ENCODE assay signal across 21 mouse cellular contexts in the genomic region with DNA sequence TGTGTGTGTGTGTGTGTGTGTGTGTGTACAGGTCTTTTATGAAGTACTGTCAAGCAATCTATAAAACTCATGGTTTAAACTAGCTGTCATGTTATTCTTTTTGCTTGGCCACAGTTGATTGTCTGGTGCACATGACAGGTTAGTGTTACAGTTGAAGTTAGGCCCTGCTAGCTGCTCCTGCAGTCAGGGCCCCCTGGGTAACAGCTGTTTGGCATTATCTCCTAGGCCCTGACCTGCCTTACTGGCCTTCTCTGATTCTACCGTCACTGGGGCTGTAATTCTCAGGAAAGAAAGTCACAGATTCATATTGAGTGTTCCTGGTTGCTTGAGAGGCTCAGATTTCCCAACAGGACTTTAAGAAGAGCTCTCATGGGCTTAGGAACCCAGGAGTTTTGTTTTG. TPM values are rescaled to one million over a fixed set of nuclear protein-coding genes. Genes with fewer than 3 reads are reported as not detected.
DNase-seq lines count a peak whose midpoint lies in the region; ATAC-seq and TF ChIP-seq lines count a peak whose summit lies in the region.
"Had no signal": no experiment of that assay in that cellular context is flagged by ENCODE, and none has a peak within 500 bp of the region (broad histone marks: within the 10 kb centered on the region; RNA-seq: fewer than 3 reads in every experiment).

No protein-coding gene starts in this region.

- H3K4me1 ChIP-seq in heart, embryonic 12.5 days (replicated peaks) = peaks cover 30% of the 10 kb centered on the region
- peaks cover 16% of the 10 kb centered on the region for H3K4me1 ChIP-seq in lung, embryonic 16.5 days (replicated peaks; ENCODE audit: control insufficient read depth, insufficient read depth, low read length)
- no peaks in the 10 kb centered on the region for H3K4me1 ChIP-seq in embryonic facial prominence, embryonic 11.5 days (ENCODE audit: control insufficient read depth, insufficient read depth, low read length)

- WGBS in heart, embryonic 12.5 days = 43% methylated on average over 1 of the region's 1 CpGs
- 26% methylated on average over 1 of the region's 1 CpGs for WGBS in lung, embryonic 16.5 days
- WGBS in embryonic facial prominence, embryonic 11.5 days = 12% methylated on average over 1 of the region's 1 CpGs

- no peak overlapping the region for H3ac ChIP-seq in myocyte (ENCODE audit: control insufficient read depth, insufficient read length)

- no peaks in the 10 kb centered on the region for H3K27me3 ChIP-seq in heart, embryonic 12.5 days (replicated peaks)
- H3K27me3 ChIP-seq in lung, embryonic 16.5 days (ENCODE audit: control insufficient read depth, insufficient read depth, low read depth, low read length) = no peaks in the 10 kb centered on the region
- H3K27me3 ChIP-seq in embryonic facial prominence, embryonic 11.5 days (ENCODE audit: control insufficient read depth, insufficient read depth, low read length) = no peaks in the 10 kb centered on the region
- no peaks in the 10 kb centered on the region for H3K27me3 ChIP-seq in myocyte (ENCODE audit: control insufficient read depth, insufficient read depth, insufficient read length)
- H3K27me3 ChIP-seq: embryonic facial prominence, embryonic 13.5 days; forebrain, embryonic 12.5 days; heart, embryonic 15.5 days; hindbrain, embryonic 13.5 days had no signal

- H3K4me3 ChIP-seq in heart, embryonic 12.5 days = no peak overlapping the region
- no peak overlapping the region for H3K4me3 ChIP-seq in lung, embryonic 16.5 days (ENCODE audit: low read length)
- H3K4me3 ChIP-seq in embryonic facial prominence, embryonic 11.5 days (ENCODE audit: low read depth, low read length) = no peak overlapping the region
- no peak overlapping the region for H3K4me3 ChIP-seq in myocyte
- H3K4me3 ChIP-seq: embryonic facial prominence, embryonic 13.5 days; forebrain, embryonic 12.5 days; heart, embryonic 10.5 days; heart, embryonic 15.5 days; hindbrain, embryonic 13.5 days had no signal

- H3K79me2 ChIP-seq in myocyte (ENCODE audit: control insufficient read depth, insufficient read depth) = peaks cover 6% of the 10 kb centered on the region

- H3K36me3 ChIP-seq in heart, embryonic 12.5 days = peaks cover 37% of the 10 kb centered on the region
- H3K36me3 ChIP-seq in lung, embryonic 16.5 days (ENCODE audit: control insufficient read depth, insufficient read depth, low read length) = peaks cover 7% of the 10 kb centered on the region
- no peaks in the 10 kb centered on the region for H3K36me3 ChIP-seq in embryonic facial prominence, embryonic 11.5 days (replicated peaks; ENCODE audit: control insufficient read depth, insufficient read depth, low read depth, low read length)
- H3K36me3 ChIP-seq in myocyte (ENCODE audit: control insufficient read depth, insufficient read depth) = peaks cover 5% of the 10 kb centered on the region

- H3K4me2 ChIP-seq in heart, embryonic 12.5 days = no peak overlapping the region
- H3K4me2 ChIP-seq in lung, embryonic 16.5 days (ENCODE audit: low read depth, low read length) = no peak overlapping the region
- no peak overlapping the region for H3K4me2 ChIP-seq in embryonic facial prominence, embryonic 11.5 days (ENCODE audit: low read depth, low read length)
- no peak overlapping the region for H3K4me2 ChIP-seq in myocyte (ENCODE audit: low read depth)
- H3K4me2 ChIP-seq: embryonic facial prominence, embryonic 13.5 days; forebrain, embryonic 12.5 days; heart, embryonic 15.5 days; hindbrain, embryonic 13.5 days had no signal

- no peaks in the 10 kb centered on the region for H3K9me3 ChIP-seq in heart, embryonic 12.5 days (replicated peaks)
- no peaks in the 10 kb centered on the region for H3K9me3 ChIP-seq in lung, embryonic 16.5 days (ENCODE audit: control insufficient read depth, low read length)
- no peaks in the 10 kb centered on the region for H3K9me3 ChIP-seq in embryonic facial prominence, embryonic 11.5 days (replicated peaks; ENCODE audit: control insufficient read depth, low read length)
- H3K9me3 ChIP-seq: embryonic facial prominence, embryonic 13.5 days; forebrain, embryonic 12.5 days; heart, embryonic 10.5 days; heart, embryonic 15.5 days; hindbrain, embryonic 13.5 days had no signal

- TF ChIP-seq POLR2A in myocyte (IDR thresholded peaks at IDR 0.05; ENCODE audit: insufficient read length, low read depth) = no peak

- H3K27ac ChIP-seq in heart, embryonic 12.5 days (ENCODE audit: poor library complexity, severe bottlenecking) = no peak overlapping the region
- H3K27ac ChIP-seq in lung, embryonic 16.5 days (ENCODE audit: low read length) = peak overlapping the region; percentile 84
- no peak overlapping the region for H3K27ac ChIP-seq in embryonic facial prominence, embryonic 11.5 days (replicated peaks; ENCODE audit: low read depth, low read length)
- H3K27ac ChIP-seq: embryonic facial prominence, embryonic 13.5 days; forebrain, embryonic 12.5 days; heart, embryonic 10.5 days; heart, embryonic 15.5 days; hindbrain, embryonic 13.5 days; hindbrain, postnatal 0 days had no signal

- 0 out of 2 replicates have a peak overlapping the region, but pooled peaks have one; percentile 28 for H3K9ac ChIP-seq in heart, embryonic 12.5 days
- no peak overlapping the region for H3K9ac ChIP-seq in lung, embryonic 16.5 days (ENCODE audit: low read length)
- no peak overlapping the region for H3K9ac ChIP-seq in embryonic facial prominence, embryonic 11.5 days (replicated peaks; ENCODE audit: low read length)
- H3K9ac ChIP-seq: embryonic facial prominence, embryonic 13.5 days; forebrain, embryonic 12.5 days; heart, embryonic 15.5 days; hindbrain, embryonic 13.5 days had no signal

- ATAC-seq in heart, embryonic 12.5 days (ENCODE audit: insufficient number of reproducible peaks, low FRiP score) = no peak
- no peak for ATAC-seq in lung, embryonic 16.5 days (ENCODE audit: low read depth)
- no peak for ATAC-seq in embryonic facial prominence, embryonic 11.5 days (replicated peaks; ENCODE audit: insufficient number of reproducible peaks, low FRiP score, low TSS enrichment, low read depth)
- ATAC-seq: forebrain, embryonic 16.5 days; hindbrain, postnatal 0 days had no signal

- DNase-seq in heart, adult 18-20 months = no peak
- no peak for DNase-seq in lung, postnatal 25 days (ENCODE audit: low spot score)
- peak; percentile 65 for DNase-seq in embryonic facial prominence, embryonic 11.5 days (ENCODE audit: low spot score)
- no peak for DNase-seq in cerebellum, adult 11 months
- DNase-seq: adrenal gland, adult 2 months; adrenal gland, postnatal 25 days; cerebellum, adult 2 months; cerebellum, postnatal 10 days; gastrocnemius, postnatal 36 days; heart, adult 11 months; heart, postnatal 14 days had no signal

TF ChIP-seq in myocyte, 11 proteins besides CTCF, POLR2A, EP300 and RAD21:
- TF ChIP-seq E2F4 (IDR thresholded peaks at IDR 0.05; ENCODE audit: insufficient read depth) (no peak), MYOD1 (IDR thresholded peaks at IDR 0.05; ENCODE audit: control insufficient read depth in 1 of 3, insufficient read length in 2 of 3, low read depth in 2 of 3) (peak; percentile 56 to 90 (median 80)), USF1 (IDR thresholded peaks at IDR 0.05; ENCODE audit: low read depth) (no peak), MYOG (IDR thresholded peaks at IDR 0.05; ENCODE audit: control insufficient read depth in 1 of 3, insufficient read depth in 1 of 3, insufficient read length in 2 of 3, low read depth in 2 of 3) (peak; percentile 20 to 83 (median 60)), REST (IDR thresholded peaks at IDR 0.05; ENCODE audit: insufficient read depth, insufficient read length) (no peak)

RNA-seq across cellular contexts. Expression of a gene that starts 19.5 kb away (rescaled TPM):
- polyA plus RNA-seq in heart, embryonic 12.5 days (2016; fragmentation: Nextera tagmentation; extraction: Ambion mirVana) = 114 and 116 TPM in 2 replicates
- 100 to 1,000 TPM; 165 to 167 TPM for total RNA-seq in heart, adult 18-20 months (2021)
- 97.9 and 99.3 TPM in 2 replicates for polyA plus RNA-seq in lung, embryonic 16.5 days (2015; fragmentation: Nextera tagmentation; extraction: Ambion mirVana)
- polyA plus RNA-seq in embryonic facial prominence, embryonic 11.5 days (2014; fragmentation: Nextera tagmentation; extraction: Ambion mirVana) = 67.9 and 72.2 TPM in 2 replicates
- polyA plus RNA-seq in myocyte (2012; fragmentation: generic; extraction: Trizol) = 59.3 TPM

RNA-seq across cellular contexts. Expression of a gene that starts 25.5 kb away (rescaled TPM):
- 26.8 and 27.1 TPM in 2 replicates for polyA plus RNA-seq in heart, embryonic 12.5 days (2016; fragmentation: Nextera tagmentation; extraction: Ambion mirVana)
- 10 to 100 TPM; 14.3 to 19.7 TPM for total RNA-seq in heart, adult 18-20 months (2021)
- polyA plus RNA-seq in lung, embryonic 16.5 days (2015; fragmentation: Nextera tagmentation; extraction: Ambion mirVana) = 38.2 and 43.1 TPM in 2 replicates
- 26.2 and 26.4 TPM in 2 replicates for polyA plus RNA-seq in embryonic facial prominence, embryonic 11.5 days (2014; fragmentation: Nextera tagmentation; extraction: Ambion mirVana)
- 79.5 TPM for polyA plus RNA-seq in myocyte (2012; fragmentation: generic; extraction: Trizol)

RNA-seq across cellular contexts. Expression of a gene that starts 33.0 kb away (rescaled TPM):
- polyA plus RNA-seq in heart, embryonic 12.5 days (2016; fragmentation: Nextera tagmentation; extraction: Ambion mirVana) = 92.3 and 97.3 TPM in 2 replicates
- total RNA-seq in heart, adult 18-20 months (2021) = 10 to 100 TPM; 19.1 to 20.4 TPM
- polyA plus RNA-seq in lung, embryonic 16.5 days (2015; fragmentation: Nextera tagmentation; extraction: Ambion mirVana) = 144 and 152 TPM in 2 replicates
- 155 and 164 TPM in 2 replicates for polyA plus RNA-seq in embryonic facial prominence, embryonic 11.5 days (2014; fragmentation: Nextera tagmentation; extraction: Ambion mirVana)
- 46.1 TPM for polyA plus RNA-seq in myocyte (2012; fragmentation: generic; extraction: Trizol)

RNA-seq across cellular contexts. Expression of a gene that starts 58.4 kb away (rescaled TPM):
- polyA plus RNA-seq in heart, embryonic 12.5 days (2016; fragmentation: Nextera tagmentation; extraction: Ambion mirVana) = 34.4 and 34.8 TPM in 2 replicates
- total RNA-seq in heart, adult 18-20 months (2021) = 10 to 100 TPM; 11.3 to 14.7 TPM
- polyA plus RNA-seq in lung, embryonic 16.5 days (2015; fragmentation: Nextera tagmentation; extraction: Ambion mirVana) = 55.3 and 55.4 TPM in 2 replicates
- polyA plus RNA-seq in embryonic facial prominence, embryonic 11.5 days (2014; fragmentation: Nextera tagmentation; extraction: Ambion mirVana) = 32.4 and 39.7 TPM in 2 replicates
- 25.2 TPM for polyA plus RNA-seq in myocyte (2012; fragmentation: generic; extraction: Trizol)
